Mouse (Mus musculus): ENCODE data around the gene Ctbp2.

DNA sequence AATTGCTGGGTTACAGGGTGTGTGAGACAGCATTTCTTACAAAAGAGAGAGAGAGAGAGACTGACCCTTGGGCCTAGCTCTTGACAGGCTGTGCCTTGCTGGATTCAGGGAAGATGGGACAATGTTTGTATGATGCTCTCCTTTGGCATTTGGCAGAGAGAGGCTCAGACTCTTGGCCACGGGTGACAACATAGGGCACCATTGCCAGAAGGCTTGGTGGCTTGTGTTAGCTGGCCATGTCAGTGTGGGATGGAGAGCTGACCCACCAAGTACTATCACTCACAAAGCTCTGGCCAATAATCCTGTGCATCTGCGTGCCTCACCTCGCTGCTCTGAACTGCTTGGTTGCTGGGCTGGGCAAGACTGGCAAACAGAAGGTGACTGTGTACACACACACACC, 113.7 kb downstream of the Ctbp2 start:
- TF ChIP-seq CTCF (IDR thresholded peaks at IDR 0.05; ENCODE audit: low read depth) (no peak), EP300 (IDR thresholded peaks at IDR 0.05; ENCODE audit: low read depth) (no peak)
